Mouse (Mus musculus) megakaryocyte progenitor cell, adult 5-6 weeks (primary cell): ENCODE data around the gene Gm42669. TPM values are rescaled to one million over a fixed set of nuclear protein-coding genes. Genes with fewer than 3 reads are reported as not detected.

Experiments
- ATAC-seq: replicated peaks from 2 replicates; pipeline ENCODE4 v1.8.0; 2016; ENCODE audit warnings: mild to moderate bottlenecking, moderate TSS enrichment, inconsistent platforms; ENCODE audit not compliant: poor library complexity
- total RNA-seq, 2 experiments: library from RNA; stranded (forward) in 1 of 2; stranded (reverse) in 1 of 2; fragments of 157-497, 149-512 nt in 1 of 2; fragments of 200-1000 nt in 1 of 2; gene quantifications; 2 replicates each; pipeline versions ENCODE4 v1.2.3 to v1.2.4; 2015 to 2017

Gm42669 gene
- total RNA-seq, 2 experiments from 2014 or later = 0.15 to 0.62 TPM

DNA sequence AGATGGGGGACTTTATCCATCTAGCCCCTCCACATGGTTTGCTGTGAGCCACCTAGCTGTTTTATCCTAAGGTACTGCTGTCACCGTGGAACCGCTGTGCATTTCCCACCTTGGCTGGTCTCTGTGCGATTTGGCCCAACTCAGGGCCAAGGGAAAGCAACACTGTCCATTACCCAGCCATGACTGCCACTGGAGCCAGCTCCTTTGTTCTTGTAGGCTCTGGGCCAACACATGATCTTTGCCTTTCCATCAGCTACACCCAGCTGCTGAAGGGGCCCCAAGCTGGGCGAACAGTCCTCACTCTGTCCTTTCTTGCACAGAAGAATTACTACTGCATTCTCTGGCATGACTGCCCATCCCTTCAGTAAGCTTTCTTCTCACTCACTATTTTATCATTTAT, 11.2 kb downstream of the Gm42669 start:
- ATAC-seq = no peak

GRCm38 (mm10) chr5:107521386-107521785, 14.0 kb downstream of the Gm42669 start:
- ATAC-seq = no peak

GRCm38 (mm10) chr5:107521897-107522296, 14.5 kb downstream of the Gm42669 start:
- peak; percentile 71 for ATAC-seq

GRCm38 (mm10) chr5:107524281-107524680, 16.9 kb downstream of the Gm42669 start:
- ATAC-seq = peak; percentile 74

GRCm38 (mm10) chr5:107528856-107529255, 21.4 kb downstream of the Gm42669 start:
- ATAC-seq = no peak

DNA sequence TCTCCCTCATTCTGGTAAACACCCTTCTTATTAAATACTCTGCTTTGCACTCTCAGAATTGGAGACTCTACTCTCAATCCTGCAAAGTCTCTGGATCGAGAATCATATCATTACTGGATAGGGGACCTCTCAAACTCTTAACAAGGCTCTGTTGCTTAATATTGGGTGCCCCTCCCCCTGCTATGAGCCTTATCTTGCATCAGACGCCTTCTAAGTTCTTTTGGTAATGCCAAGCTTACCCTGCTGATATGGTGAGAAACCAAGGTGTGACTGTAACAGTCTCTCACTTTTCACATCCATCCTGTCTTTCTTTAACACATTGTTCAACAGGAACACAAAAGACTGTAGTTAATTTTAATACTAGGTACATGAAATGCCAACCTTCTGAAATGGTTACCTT, 26.2 kb downstream of the Gm42669 start:
- no peak for ATAC-seq

DNA sequence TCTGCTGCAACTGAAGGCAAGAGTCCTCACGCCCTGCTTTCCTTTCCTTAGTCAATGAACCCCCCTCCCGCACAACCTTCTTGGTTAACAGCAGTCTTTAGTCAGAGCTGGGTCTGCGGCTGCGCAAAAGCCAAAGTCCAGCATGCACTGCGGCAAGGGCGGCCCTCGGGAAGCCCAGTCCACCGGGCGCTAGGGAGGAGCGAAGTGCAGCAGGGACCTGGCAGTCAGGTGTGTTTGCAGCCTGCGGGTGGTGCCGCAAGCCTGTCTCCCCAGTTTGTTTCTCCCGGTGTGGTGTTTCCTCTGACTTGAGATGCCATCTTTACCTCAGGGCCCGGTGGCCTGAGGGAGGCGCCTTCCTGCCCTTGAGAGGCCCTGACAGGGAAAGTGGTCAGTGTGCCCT, 27.2 kb downstream of the Gm42669 start, which contains the start of gene 1700028K03Rik:
Gene 1700028K03Rik (plus strand): TSS at position 129 of the 400 bp plus-strand sequence.
- no peak for ATAC-seq

DNA sequence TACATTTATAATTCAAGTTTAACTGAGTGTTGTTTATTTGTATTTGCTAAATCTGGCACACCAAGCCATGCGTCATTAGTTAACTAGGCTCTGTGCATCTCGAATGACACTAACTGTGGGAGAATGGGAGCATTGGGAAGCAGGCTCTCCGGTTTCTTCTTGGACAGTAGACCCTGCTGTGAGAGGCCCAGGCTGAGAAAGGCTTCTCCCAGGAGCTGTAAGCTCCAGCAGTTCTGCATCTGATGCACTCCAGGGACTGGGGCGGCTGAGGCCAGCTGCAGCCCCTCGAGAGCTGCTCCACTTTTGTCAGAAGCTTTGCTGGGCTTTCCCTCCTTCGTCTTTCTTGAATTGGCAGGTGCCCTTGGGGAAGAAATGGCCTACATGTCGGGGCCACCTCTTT, 34.3 kb downstream of the Gm42669 start:
- ATAC-seq = no peak

DNA sequence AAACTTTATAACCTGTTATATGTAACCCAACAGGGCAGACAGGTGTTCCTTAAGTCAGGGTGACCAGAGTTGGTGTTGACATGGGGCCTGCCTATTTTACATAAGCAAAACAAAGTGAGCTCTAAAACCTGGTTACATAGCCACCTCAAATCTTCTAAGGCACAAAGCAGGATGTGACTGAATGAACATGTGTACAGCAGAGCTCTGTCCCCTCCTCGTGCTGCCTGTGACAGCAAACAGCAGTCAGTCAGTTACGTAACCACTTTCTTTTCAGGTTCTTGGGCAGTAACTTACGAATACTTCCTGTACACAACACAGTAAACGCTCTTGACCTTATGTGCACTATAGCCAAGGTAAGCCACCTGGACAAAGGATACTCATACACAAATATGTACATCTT, 38.5 kb downstream of the Gm42669 start:
- peak; percentile 60 for ATAC-seq

DNA sequence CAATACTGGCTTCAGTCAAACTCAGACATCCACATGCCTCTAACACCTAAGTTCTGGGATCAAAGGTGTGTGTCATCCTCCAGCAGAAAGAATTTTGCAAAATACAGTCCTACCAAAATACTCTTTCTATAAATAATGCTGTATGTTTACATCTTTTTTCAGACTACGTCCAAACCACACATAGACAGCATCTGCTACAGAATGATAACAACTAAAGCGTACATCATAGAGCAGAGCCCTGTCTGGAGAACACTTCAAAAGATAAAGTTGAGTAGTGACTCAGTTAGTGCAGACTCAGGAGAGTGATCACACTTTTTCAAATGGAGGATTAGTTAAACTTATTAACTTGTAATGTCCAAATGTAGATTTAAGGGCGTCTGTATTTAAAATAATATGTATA, 40.5 kb downstream of the Gm42669 start:
- ATAC-seq = peak; percentile 89

DNA sequence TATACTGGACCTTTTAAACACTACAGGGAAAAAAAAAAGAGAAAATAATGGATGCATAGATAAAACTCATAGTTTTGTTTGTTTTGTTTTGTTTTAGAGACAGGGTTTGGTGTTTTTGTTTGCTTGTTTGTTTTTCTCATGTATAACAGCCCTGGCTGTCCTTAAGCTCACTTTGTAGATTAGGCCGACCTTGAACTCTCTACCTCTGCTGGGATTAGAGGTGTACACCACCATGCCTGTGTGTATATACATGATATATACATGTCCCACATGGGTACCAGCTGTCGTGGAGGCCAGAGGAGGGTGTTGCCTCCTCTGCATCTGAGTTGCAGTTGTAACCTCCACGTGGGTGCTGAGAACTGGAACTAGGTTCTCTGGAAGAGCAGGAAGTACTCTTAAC, 41.0 kb downstream of the Gm42669 start:
- no peak for ATAC-seq

DNA sequence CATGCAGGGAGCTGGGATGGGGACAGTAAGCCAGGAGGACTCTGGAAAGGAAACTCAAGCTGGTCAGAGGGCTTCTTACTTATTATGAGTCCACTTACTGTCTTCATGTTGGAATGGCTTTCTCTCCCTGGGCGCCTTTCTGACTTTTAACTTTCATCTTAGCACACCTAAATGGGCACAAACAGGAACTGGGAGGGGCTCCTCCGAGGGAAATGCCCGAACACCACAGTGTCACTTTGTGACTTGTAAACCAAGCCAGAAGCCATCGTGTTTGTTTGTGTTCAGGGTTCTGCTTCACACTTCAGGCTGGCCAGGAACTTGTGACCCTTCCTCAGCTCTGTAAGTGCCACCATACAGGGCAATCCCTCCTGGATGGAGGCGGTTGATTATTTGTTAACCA, 46.9 kb downstream of the Gm42669 start:
- no peak for ATAC-seq

GRCm38 (mm10) chr5:107556969-107557368, 49.5 kb downstream of the Gm42669 start:
- no peak for ATAC-seq

GRCm38 (mm10) chr5:107569148-107569547, 61.7 kb downstream of the Gm42669 start:
- ATAC-seq = no peak

- ATAC-seq = peak; percentile 91
Measured at GRCm38 (mm10) chr5:107597301-107598077, 90.1 kb downstream of the Gm42669 start, which contains the start of the genes Rpap2 and Glmn. TSS of gene Rpap2 (plus strand) at chr5:107597373. TSS of gene Glmn (minus strand) at chr5:107597888.

DNA sequence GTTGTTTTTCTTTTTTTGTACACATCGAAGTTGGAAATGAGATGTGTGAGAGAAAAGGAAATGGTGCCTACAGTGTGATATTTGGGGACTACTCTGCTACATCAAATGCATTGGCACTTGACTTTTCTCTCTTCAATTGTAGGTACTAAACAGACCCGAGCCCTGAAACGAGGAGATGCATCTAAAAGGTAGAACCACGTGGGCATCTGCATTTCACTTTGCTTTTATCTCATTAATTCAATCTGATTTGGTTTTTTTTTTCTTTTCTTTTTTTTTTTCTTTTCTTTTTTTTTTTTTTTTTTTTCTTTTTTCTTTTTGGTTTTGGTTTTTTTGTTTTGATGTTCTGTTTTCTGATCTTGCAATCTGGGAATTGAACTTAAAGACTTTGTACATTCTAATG, 91.0 kb downstream of the Gm42669 start:
- no peak for ATAC-seq

GRCm38 (mm10) chr5:107611224-107611623, 103.8 kb downstream of the Gm42669 start:
- ATAC-seq = peak; percentile 96

DNA sequence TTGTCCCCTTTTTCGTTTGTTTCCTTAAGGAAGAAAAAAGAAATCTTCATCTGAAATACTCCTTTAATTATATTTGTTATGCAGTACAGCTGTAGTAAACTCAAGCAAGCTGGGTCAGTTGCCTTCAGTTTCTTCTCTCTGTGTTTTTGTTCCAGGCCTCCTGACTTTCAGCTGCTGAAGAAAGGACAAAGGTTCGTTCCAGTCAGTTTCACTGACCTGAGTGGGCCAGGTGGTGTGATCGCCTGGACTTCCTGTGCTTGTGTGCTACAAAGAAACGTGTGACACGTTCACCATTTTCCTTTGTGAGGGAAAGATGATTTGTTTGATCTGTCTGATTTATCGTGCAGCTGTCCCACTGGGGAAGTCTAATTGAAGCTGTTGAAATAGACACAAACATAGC, 110.6 kb downstream of the Gm42669 start:
- no peak for ATAC-seq

DNA sequence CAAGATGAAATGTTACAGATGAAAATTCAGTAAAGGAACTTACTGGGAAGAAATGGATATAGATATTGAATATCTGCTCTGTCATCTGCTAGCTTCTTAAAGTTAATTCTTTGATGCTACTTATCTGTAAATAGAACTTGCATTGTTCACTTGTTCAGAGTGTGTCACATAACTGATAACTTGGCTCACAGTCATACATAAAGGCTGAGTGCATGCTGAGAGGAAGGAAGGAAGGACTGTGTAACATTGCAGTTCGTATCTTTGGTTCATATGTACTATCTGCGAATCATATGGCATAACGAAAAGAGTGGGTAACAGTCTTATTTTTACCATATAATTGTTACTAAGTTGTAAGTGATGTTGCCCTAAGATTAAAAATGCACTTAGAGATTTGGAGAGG, 113.9 kb downstream of the Gm42669 start:
- ATAC-seq = peak; percentile 92
